Mouse (Mus musculus) C2C12 (cell line): ENCODE measurements around the gene Hip1. TPM values are rescaled to one million over a fixed set of nuclear protein-coding genes. Genes with fewer than 3 reads are reported as not detected.

Experiments used
- H3K27me3 ChIP-seq: one replicate; pipeline ENCODE4 v1.6.1; 2011; ENCODE audit not compliant: control insufficient read depth, insufficient read depth, insufficient read length
- H3K36me3 ChIP-seq: one replicate; pipeline ENCODE4 v1.6.1; 2011; ENCODE audit not compliant: control insufficient read depth, insufficient read depth
- H3K4me3 ChIP-seq: one replicate; pipeline ENCODE4 v1.5.1; 2011; ENCODE audit warnings: mild to moderate bottlenecking, control low read depth; ENCODE audit not compliant: poor library complexity, insufficient read depth, severe bottlenecking
- H3K79me2 ChIP-seq: one replicate; pipeline ENCODE4 v1.6.1; 2011; ENCODE audit not compliant: control insufficient read depth, insufficient read depth
- H3K79me3 ChIP-seq: one replicate; pipeline ENCODE4 v1.6.1; 2011; ENCODE audit warnings: low read depth, control low read depth
- H3ac ChIP-seq: one replicate; pipeline ENCODE3; 2011; ENCODE audit warnings: low read depth; ENCODE audit not compliant: control insufficient read depth, insufficient read length
- CEBPB ChIP-seq: IDR thresholded peaks from one replicate; pipeline ENCODE4 v1.6.1; 2011; ENCODE audit warnings: low read depth, mild to moderate bottlenecking, control low read depth, moderate library complexity
- CTCF ChIP-seq: IDR thresholded peaks from one replicate; pipeline ENCODE4 v1.5.1; 2011; ENCODE audit not compliant: control insufficient read depth, insufficient read depth, insufficient read length
- FOSL1 ChIP-seq: IDR thresholded peaks from one replicate; pipeline ENCODE4 v1.8.0; 2011; ENCODE audit warnings: mild to moderate bottlenecking, low read length; ENCODE audit not compliant: poor library complexity, insufficient read depth, severe bottlenecking
- MAX ChIP-seq: IDR thresholded peaks from one replicate; pipeline ENCODE4 v1.6.1; 2011; ENCODE audit warnings: mild to moderate bottlenecking, control low read depth
- MYOD1 ChIP-seq: IDR thresholded peaks from one replicate; pipeline ENCODE4 v1.6.1; 2011; ENCODE audit warnings: low read depth; ENCODE audit not compliant: control insufficient read depth, insufficient read length
- MYOG ChIP-seq: IDR thresholded peaks from one replicate; pipeline ENCODE4 v1.6.1; 2011; ENCODE audit not compliant: control insufficient read depth, insufficient read length; ENCODE audit errors: extremely low read depth
- USF1 ChIP-seq: IDR thresholded peaks from one replicate; pipeline ENCODE4 v1.6.1; 2011; ENCODE audit warnings: low read depth, mild to moderate bottlenecking, control low read depth, moderate library complexity
- polyA plus RNA-seq: library from polyadenylated mRNA; unstranded; fragments of >200 nt; fragmentation: generic; extraction: Trizol; gene quantifications from one replicate; pipeline ENCODE4 v1.2.1, GENCODE M21; 2012; ENCODE audit warnings: missing spikeins

Hip1 gene
- polyA plus RNA-seq, 1 experiment = 38.2 TPM

- peaks cover 13% of the 10 kb centered on the region for H3K79me2 ChIP-seq
- no peak overlapping the region for H3K4me3 ChIP-seq
- TF ChIP-seq CTCF (no peak), MYOD1 (no peak), MYOG (no peak)
- no peak overlapping the region for H3ac ChIP-seq
- no peaks in the 10 kb centered on the region for H3K27me3 ChIP-seq
- peaks cover 81% of the 10 kb centered on the region for H3K36me3 ChIP-seq
- peaks cover 4% of the 10 kb centered on the region for H3K79me3 ChIP-seq
These were observed 162.2 kb downstream of the Hip1 start for GRCm38 (mm10) chr5:135382746-135383145.

- Histone ChIP-seq H3K36me3 (peaks cover 72% of the 10 kb centered on the region), H3K27me3 (no peaks in the 10 kb centered on the region), H3K79me2 (no peaks in the 10 kb centered on the region), H3K4me3 (no peak overlapping the region), H3K79me3 (no peaks in the 10 kb centered on the region), H3ac (no peak overlapping the region)
- TF ChIP-seq CEBPB (no peak), MAX (no peak), USF1 (no peak), MYOG (no peak), MYOD1 (no peak), CTCF (no peak), FOSL1 (no peak)
These were observed 163.5 kb downstream of the Hip1 start for GRCm38 (mm10) chr5:135381356-135381925.

GRCm38 (mm10) chr5:135380681-135381080 lies 164.2 kb downstream of the Hip1 start:
- no peak overlapping the region for H3K4me3 ChIP-seq
- peaks cover 75% of the 10 kb centered on the region for H3K36me3 ChIP-seq
- H3K27me3 ChIP-seq = no peaks in the 10 kb centered on the region
- no peaks in the 10 kb centered on the region for H3K79me3 ChIP-seq
- TF ChIP-seq MAX (no peak), MYOG (no peak), MYOD1 (no peak), CTCF (no peak), FOSL1 (no peak), CEBPB (no peak), USF1 (no peak)
- no peak overlapping the region for H3ac ChIP-seq
- H3K79me2 ChIP-seq = no peaks in the 10 kb centered on the region

- peaks cover 79% of the 10 kb centered on the region for H3K36me3 ChIP-seq
- peaks cover 5% of the 10 kb centered on the region for H3K79me3 ChIP-seq
- no peak overlapping the region for H3K4me3 ChIP-seq
- no peak for TF ChIP-seq MAX
- TF ChIP-seq USF1 = no peak
- TF ChIP-seq MYOD1 = no peak
- TF ChIP-seq FOSL1 = no peak
- no peak for TF ChIP-seq MYOG
- TF ChIP-seq CEBPB = no peak
- TF ChIP-seq CTCF = no peak
- peaks cover 9% of the 10 kb centered on the region for H3K79me2 ChIP-seq
- H3K27me3 ChIP-seq = no peaks in the 10 kb centered on the region
- H3ac ChIP-seq = no peak overlapping the region
These were observed 168.6 kb downstream of the Hip1 start for GRCm38 (mm10) chr5:135376341-135376740.

- Histone ChIP-seq H3K27me3 (no peaks in the 10 kb centered on the region), H3K79me2 (peaks cover 21% of the 10 kb centered on the region), H3K36me3 (peaks cover 70% of the 10 kb centered on the region), H3K4me3 (no peak overlapping the region), H3K79me3 (peaks cover 14% of the 10 kb centered on the region), H3ac (no peak overlapping the region)
- TF ChIP-seq MYOD1 (no peak), FOSL1 (no peak), CEBPB (no peak), MYOG (no peak), MAX (no peak), USF1 (no peak), CTCF (no peak)
These were observed 169.8 kb downstream of the Hip1 start for GRCm38 (mm10) chr5:135375167-135375566.

GRCm38 (mm10) chr5:135373601-135374000 lies 171.3 kb downstream of the Hip1 start:
- TF ChIP-seq MYOG = no peak
- TF ChIP-seq CTCF = no peak
- no peak for TF ChIP-seq CEBPB
- no peak for TF ChIP-seq USF1
- no peak for TF ChIP-seq MAX
- TF ChIP-seq FOSL1 = no peak
- TF ChIP-seq MYOD1 = no peak
- no peak overlapping the region for H3K4me3 ChIP-seq
- H3K27me3 ChIP-seq = no peaks in the 10 kb centered on the region
- peaks cover 60% of the 10 kb centered on the region for H3K36me3 ChIP-seq
- peaks cover 15% of the 10 kb centered on the region for H3K79me3 ChIP-seq
- H3K79me2 ChIP-seq = peaks cover 25% of the 10 kb centered on the region
- no peak overlapping the region for H3ac ChIP-seq
